Mouse (Mus musculus): Measurements from ENCODE around the gene Clic4. TPM values are rescaled to one million over a fixed set of nuclear protein-coding genes. Genes with fewer than 3 reads are reported as not detected.
"Not testable (repeated sequence)": the region's sequence is repeated elsewhere in the genome, so short reads cannot be mapped to it uniquely, and the experiment has no call there.

Clic4 gene
- total RNA-seq, 2 experiments from 2014 or later = 30.2 to 35.7 TPM

- DNase-seq (ENCODE audit: low spot score in 2 of 2) = no peak
These were observed 21.2 kb upstream of the Clic4 start for GRCm38 (mm10) chr4:135293813-135294212.

GRCm38 (mm10) chr4:135292477-135293089, 20.0 kb upstream of the Clic4 start:
- DNase-seq (ENCODE audit: low spot score in 2 of 2) = no peak

- DNase-seq (ENCODE audit: low spot score in 2 of 2) = no peak
These were observed 19.2 kb upstream of the Clic4 start for GRCm38 (mm10) chr4:135291841-135292240.

- DNase-seq (ENCODE audit: low spot score in 2 of 2) = no peak
These were observed 18.6 kb upstream of the Clic4 start for GRCm38 (mm10) chr4:135291199-135291598.

GRCm38 (mm10) chr4:135287975-135288374, 15.4 kb upstream of the Clic4 start:
- DNase-seq (ENCODE audit: low spot score in 2 of 2) = no peak

- DNase-seq (ENCODE audit: low spot score in 2 of 2) = no peak
These were observed 14.3 kb upstream of the Clic4 start for GRCm38 (mm10) chr4:135286833-135287395.

GRCm38 (mm10) chr4:135286033-135286622, 13.5 kb upstream of the Clic4 start:
- no peak for DNase-seq (ENCODE audit: low spot score in 2 of 2)

GRCm38 (mm10) chr4:135285436-135285835, 12.8 kb upstream of the Clic4 start:
- no peak for DNase-seq (ENCODE audit: low spot score in 2 of 2)

GRCm38 (mm10) chr4:135283875-135284274, 11.3 kb upstream of the Clic4 start:
- no peak for DNase-seq (ENCODE audit: low spot score in 2 of 2)

GRCm38 (mm10) chr4:135283417-135283816, 10.8 kb upstream of the Clic4 start:
- no peak for DNase-seq (ENCODE audit: low spot score in 2 of 2)

GRCm38 (mm10) chr4:135282651-135283290, 10.2 kb upstream of the Clic4 start:
- no peak for DNase-seq (ENCODE audit: low spot score in 2 of 2)

- not testable (repeated sequence) for DNase-seq (ENCODE audit: low spot score in 2 of 2)
These were observed 7.4 kb upstream of the Clic4 start for GRCm38 (mm10) chr4:135280016-135280415.

GRCm38 (mm10) chr4:135276681-135277379, 4.2 kb upstream of the Clic4 start:
- no peak for DNase-seq (ENCODE audit: low spot score in 2 of 2)

- no peak for DNase-seq (ENCODE audit: low spot score in 2 of 2)
These were observed 2.1 kb upstream of the Clic4 start for GRCm38 (mm10) chr4:135274761-135275160.

- DNase-seq (ENCODE audit: low spot score in 2 of 2) = no peak
These were observed 681 bp upstream of the Clic4 start for GRCm38 (mm10) chr4:135273307-135273682.

GRCm38 (mm10) chr4:135271881-135272616, 565 bp downstream of the Clic4 start:
- peak in 1 of 2 experiments; percentile 12 for DNase-seq (ENCODE audit: low spot score in 2 of 2)

- no peak for DNase-seq (ENCODE audit: low spot score in 2 of 2)
These were observed 1.2 kb downstream of the Clic4 start for GRCm38 (mm10) chr4:135271419-135271828.

- no peak for DNase-seq (ENCODE audit: low spot score in 2 of 2)
These were observed 2.1 kb downstream of the Clic4 start for GRCm38 (mm10) chr4:135270476-135270875.

GRCm38 (mm10) chr4:135269656-135270341, 2.8 kb downstream of the Clic4 start:
- DNase-seq (ENCODE audit: low spot score in 2 of 2) = no peak

- no peak for DNase-seq (ENCODE audit: low spot score in 2 of 2)
These were observed 5.1 kb downstream of the Clic4 start for GRCm38 (mm10) chr4:135267521-135267920.

All from left cerebral cortex, adult 18-20 months (tissue).